Mouse (Mus musculus): ENCODE data around the gene Hist1h2be. TPM values are rescaled to one million over a fixed set of nuclear protein-coding genes. Genes with fewer than 3 reads are reported as not detected.
A peak's percentile ranks its signal among the peaks of the same experiment; 100 is the strongest.

Hist1h2be gene
- polyA plus RNA-seq, 1 experiment from 2014 or later = 1.5 TPM

DNA sequence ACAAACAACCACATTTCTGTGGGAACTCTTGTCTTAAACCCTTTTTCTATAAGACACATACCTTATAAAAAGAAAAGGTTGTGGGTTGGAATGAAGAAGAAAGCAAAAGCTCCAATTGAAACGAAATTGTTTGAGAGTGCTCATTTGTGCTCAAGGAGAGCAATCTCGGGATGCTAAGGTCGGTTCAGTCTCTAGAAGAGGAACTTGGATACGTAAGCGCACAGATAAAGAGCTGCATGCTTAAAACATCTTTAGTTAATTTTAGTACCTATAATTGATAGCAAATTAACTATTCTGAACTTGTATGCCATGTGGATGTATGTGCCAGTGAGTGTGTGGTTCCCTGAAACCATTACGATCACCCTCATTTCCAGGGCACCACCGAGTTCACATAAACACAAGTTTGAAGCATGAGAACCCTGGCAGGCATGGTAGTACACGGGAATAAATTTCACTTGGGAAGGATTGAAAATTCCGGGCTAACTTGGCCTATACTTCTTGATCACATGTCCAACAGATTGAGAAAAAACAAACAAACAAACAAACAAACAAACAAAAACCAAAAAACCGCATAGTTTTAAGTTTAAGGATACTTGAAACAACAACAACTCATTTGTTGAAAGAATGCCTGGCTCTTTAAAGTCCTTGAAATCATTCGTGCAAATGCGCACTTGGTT is 730 bp downstream of the Hist1h2be start:
- no peaks in the 10 kb centered on the region for H3K9me3 ChIP-seq (ENCODE audit: control insufficient read depth, low read length)
- peak overlapping the region; percentile 96 for H3K27ac ChIP-seq (replicated peaks; ENCODE audit: low read depth, low read length)
- H3K4me2 ChIP-seq (ENCODE audit: low read depth, low read length) = peak overlapping the region; percentile 94
- H3K4me3 ChIP-seq (ENCODE audit: low read depth, low read length) = peak overlapping the region; percentile 69
- ATAC-seq (ENCODE audit: low read depth) = no peak
- WGBS = 47% methylated on average over 12 of the region's 12 CpGs
- no peaks in the 10 kb centered on the region for H3K36me3 ChIP-seq (ENCODE audit: control insufficient read depth, insufficient read depth, low read length)
- peak overlapping the region; percentile 92 for H3K9ac ChIP-seq (ENCODE audit: low read depth, low read length)
- H3K27me3 ChIP-seq (replicated peaks; ENCODE audit: control insufficient read depth, insufficient read depth, low read length) = no peaks in the 10 kb centered on the region
- peaks cover 3% of the 10 kb centered on the region; the same call in 1 of the 2 replicates for H3K4me1 ChIP-seq (ENCODE audit: control insufficient read depth, insufficient read depth, low read length)
- no peak for DNase-seq (ENCODE audit: low spot score)

- WGBS = 90% methylated on average over 3 of the region's 3 CpGs
- H3K36me3 ChIP-seq (ENCODE audit: control insufficient read depth, insufficient read depth, low read length) = no peaks in the 10 kb centered on the region
- no peaks in the 10 kb centered on the region for H3K4me1 ChIP-seq (ENCODE audit: control insufficient read depth, insufficient read depth, low read length)
- H3K9me3 ChIP-seq (ENCODE audit: control insufficient read depth, low read length) = no peaks in the 10 kb centered on the region
- no peak overlapping the region for H3K9ac ChIP-seq (ENCODE audit: low read depth, low read length)
- H3K4me2 ChIP-seq (ENCODE audit: low read depth, low read length) = no peak overlapping the region
- ATAC-seq (ENCODE audit: low read depth) (no peak), DNase-seq (ENCODE audit: low spot score) (no peak)
- no peaks in the 10 kb centered on the region for H3K27me3 ChIP-seq (replicated peaks; ENCODE audit: control insufficient read depth, insufficient read depth, low read length)
- H3K27ac ChIP-seq (replicated peaks; ENCODE audit: low read depth, low read length) = no peak overlapping the region
- H3K4me3 ChIP-seq (ENCODE audit: low read depth, low read length) = no peak overlapping the region
These were observed 9.3 kb downstream of the Hist1h2be start for GRCm38 (mm10) chr13:23611638-23612037.

GRCm38 (mm10) chr13:23610393-23610792 is 10.5 kb downstream of the Hist1h2be start:
- no peak overlapping the region for H3K4me2 ChIP-seq (ENCODE audit: low read depth, low read length)
- WGBS = 71% methylated on average over 2 of the region's 2 CpGs

GRCm38 (mm10) chr13:23609844-23610243 is 11.1 kb downstream of the Hist1h2be start:
- H3K9ac ChIP-seq (ENCODE audit: low read depth, low read length) = no peak overlapping the region
- no peaks in the 10 kb centered on the region for H3K9me3 ChIP-seq (ENCODE audit: control insufficient read depth, low read length)
- no peaks in the 10 kb centered on the region for H3K27me3 ChIP-seq (replicated peaks; ENCODE audit: control insufficient read depth, insufficient read depth, low read length)
- ATAC-seq (ENCODE audit: low read depth) (no peak), DNase-seq (ENCODE audit: low spot score) (no peak)
- no peaks in the 10 kb centered on the region for H3K4me1 ChIP-seq (ENCODE audit: control insufficient read depth, insufficient read depth, low read length)
- no peaks in the 10 kb centered on the region for H3K36me3 ChIP-seq (ENCODE audit: control insufficient read depth, insufficient read depth, low read length)
- H3K4me2 ChIP-seq (ENCODE audit: low read depth, low read length) = no peak overlapping the region
- no peak overlapping the region for H3K4me3 ChIP-seq (ENCODE audit: low read depth, low read length)
- H3K27ac ChIP-seq (replicated peaks; ENCODE audit: low read depth, low read length) = no peak overlapping the region

More at GRCm38 (mm10) chr13:23610393-23610792, 10.5 kb downstream of the Hist1h2be start:
- DNase-seq (ENCODE audit: low spot score) (no peak), ATAC-seq (ENCODE audit: low read depth) (no peak)
- Histone ChIP-seq H3K27me3 (replicated peaks; ENCODE audit: control insufficient read depth, insufficient read depth, low read length) (no peaks in the 10 kb centered on the region), H3K36me3 (ENCODE audit: control insufficient read depth, insufficient read depth, low read length) (no peaks in the 10 kb centered on the region), H3K9ac (ENCODE audit: low read depth, low read length) (no peak overlapping the region), H3K4me3 (ENCODE audit: low read depth, low read length) (no peak overlapping the region), H3K27ac (replicated peaks; ENCODE audit: low read depth, low read length) (no peak overlapping the region), H3K9me3 (ENCODE audit: control insufficient read depth, low read length) (no peaks in the 10 kb centered on the region), H3K4me1 (ENCODE audit: control insufficient read depth, insufficient read depth, low read length) (no peaks in the 10 kb centered on the region)

- ATAC-seq (ENCODE audit: low read depth) = no peak
- no peak overlapping the region for H3K27ac ChIP-seq (replicated peaks; ENCODE audit: low read depth, low read length)
- no peak for DNase-seq (ENCODE audit: low spot score)
- no peak overlapping the region for H3K9ac ChIP-seq (ENCODE audit: low read depth, low read length)
- H3K4me1 ChIP-seq (ENCODE audit: control insufficient read depth, insufficient read depth, low read length) = no peaks in the 10 kb centered on the region
- no peak overlapping the region for H3K4me2 ChIP-seq (ENCODE audit: low read depth, low read length)
- H3K4me3 ChIP-seq (ENCODE audit: low read depth, low read length) = no peak overlapping the region
- 89% methylated on average over 4 of the region's 4 CpGs for WGBS
- no peaks in the 10 kb centered on the region for H3K36me3 ChIP-seq (ENCODE audit: control insufficient read depth, insufficient read depth, low read length)
- no peaks in the 10 kb centered on the region for H3K9me3 ChIP-seq (ENCODE audit: control insufficient read depth, low read length)
- H3K27me3 ChIP-seq (replicated peaks; ENCODE audit: control insufficient read depth, insufficient read depth, low read length) = no peaks in the 10 kb centered on the region
These were observed 11.7 kb downstream of the Hist1h2be start for GRCm38 (mm10) chr13:23609209-23609608.

GRCm38 (mm10) chr13:23605052-23605451 is 15.9 kb downstream of the Hist1h2be start:
- DNase-seq (ENCODE audit: low spot score) (no peak), ATAC-seq (ENCODE audit: low read depth) (no peak)
- Histone ChIP-seq H3K9ac (ENCODE audit: low read depth, low read length) (no peak overlapping the region), H3K27ac (replicated peaks; ENCODE audit: low read depth, low read length) (no peak overlapping the region), H3K4me2 (ENCODE audit: low read depth, low read length) (no peak overlapping the region), H3K4me3 (ENCODE audit: low read depth, low read length) (no peak overlapping the region), H3K27me3 (replicated peaks; ENCODE audit: control insufficient read depth, insufficient read depth, low read length) (no peaks in the 10 kb centered on the region), H3K9me3 (ENCODE audit: control insufficient read depth, low read length) (no peaks in the 10 kb centered on the region), H3K4me1 (ENCODE audit: control insufficient read depth, insufficient read depth, low read length) (no peaks in the 10 kb centered on the region), H3K36me3 (ENCODE audit: control insufficient read depth, insufficient read depth, low read length) (no peaks in the 10 kb centered on the region)
- 86% methylated on average over 3 of the region's 3 CpGs for WGBS

DNA sequence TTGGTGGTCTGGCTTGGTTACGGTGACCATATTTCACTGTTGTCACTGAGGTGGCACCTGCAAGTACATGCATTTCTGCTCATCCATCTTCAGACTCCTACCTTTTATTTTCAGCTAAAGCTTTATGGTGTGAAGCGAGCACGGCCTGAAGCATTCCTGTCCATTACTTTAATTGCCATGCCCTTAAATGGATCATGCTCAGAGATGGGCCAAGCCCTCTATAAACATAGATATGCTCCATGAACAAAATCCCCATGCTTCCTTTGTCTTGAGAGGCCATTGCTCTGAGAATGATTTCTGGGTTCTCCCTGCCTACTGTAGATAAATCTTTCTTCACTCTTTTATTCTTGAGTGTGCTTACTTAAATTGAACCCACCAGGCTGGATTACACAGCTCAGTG is 16.5 kb downstream of the Hist1h2be start:
- H3K9ac ChIP-seq (ENCODE audit: low read depth, low read length) = no peak overlapping the region
- no peaks in the 10 kb centered on the region for H3K27me3 ChIP-seq (replicated peaks; ENCODE audit: control insufficient read depth, insufficient read depth, low read length)
- H3K4me1 ChIP-seq (ENCODE audit: control insufficient read depth, insufficient read depth, low read length) = no peaks in the 10 kb centered on the region
- ATAC-seq (ENCODE audit: low read depth) (no peak), DNase-seq (ENCODE audit: low spot score) (no peak)
- no peaks in the 10 kb centered on the region for H3K36me3 ChIP-seq (ENCODE audit: control insufficient read depth, insufficient read depth, low read length)
- H3K27ac ChIP-seq (replicated peaks; ENCODE audit: low read depth, low read length) = no peak overlapping the region
- H3K4me3 ChIP-seq (ENCODE audit: low read depth, low read length) = no peak overlapping the region
- no peak overlapping the region for H3K4me2 ChIP-seq (ENCODE audit: low read depth, low read length)
- WGBS = 88% methylated on average over 3 of the region's 3 CpGs
- no peaks in the 10 kb centered on the region for H3K9me3 ChIP-seq (ENCODE audit: control insufficient read depth, low read length)

DNA sequence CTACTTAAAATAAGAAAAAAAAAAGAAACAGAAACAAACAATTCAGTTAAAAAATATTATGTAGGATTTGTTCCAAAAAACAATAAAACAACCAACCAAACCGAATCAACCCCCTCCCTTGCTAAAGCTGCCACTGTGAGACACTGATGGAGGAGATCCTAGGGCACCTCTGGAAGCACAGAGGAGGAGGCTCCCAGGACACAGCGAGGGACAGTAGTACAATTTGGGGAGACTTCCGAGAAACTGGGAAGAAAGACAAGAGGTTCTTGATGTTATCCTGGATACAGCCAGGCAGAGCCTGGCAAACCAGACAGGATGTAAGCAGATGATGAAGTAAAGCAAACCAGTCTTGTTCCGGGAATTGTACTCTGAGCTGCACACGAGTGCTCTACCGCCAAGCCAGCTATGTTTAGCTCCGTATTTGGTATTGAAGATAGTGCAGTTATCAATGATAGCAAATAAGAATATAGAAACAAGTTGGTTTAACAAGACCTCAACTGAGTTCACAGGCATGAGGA is 17.7 kb downstream of the Hist1h2be start:
- Histone ChIP-seq H3K4me1 (ENCODE audit: control insufficient read depth, insufficient read depth, low read length) (no peaks in the 10 kb centered on the region), H3K9me3 (ENCODE audit: control insufficient read depth, low read length) (no peaks in the 10 kb centered on the region), H3K4me3 (ENCODE audit: low read depth, low read length) (no peak overlapping the region), H3K36me3 (ENCODE audit: control insufficient read depth, insufficient read depth, low read length) (no peaks in the 10 kb centered on the region), H3K27ac (replicated peaks; ENCODE audit: low read depth, low read length) (no peak overlapping the region), H3K4me2 (ENCODE audit: low read depth, low read length) (no peak overlapping the region), H3K9ac (ENCODE audit: low read depth, low read length) (no peak overlapping the region), H3K27me3 (replicated peaks; ENCODE audit: control insufficient read depth, insufficient read depth, low read length) (no peaks in the 10 kb centered on the region)
- 82% methylated on average over 7 of the region's 7 CpGs for WGBS
- ATAC-seq (ENCODE audit: low read depth) = no peak
- no peak for DNase-seq (ENCODE audit: low spot score)

GRCm38 (mm10) chr13:23597957-23598356 is 23.0 kb downstream of the Hist1h2be start:
- no peak overlapping the region for H3K4me3 ChIP-seq (ENCODE audit: low read depth, low read length)
- DNase-seq (ENCODE audit: low spot score) (peak; percentile 82), ATAC-seq (ENCODE audit: low read depth) (no peak)
- no peaks in the 10 kb centered on the region for H3K4me1 ChIP-seq (ENCODE audit: control insufficient read depth, insufficient read depth, low read length)
- no peaks in the 10 kb centered on the region for H3K36me3 ChIP-seq (ENCODE audit: control insufficient read depth, insufficient read depth, low read length)
- H3K9ac ChIP-seq (ENCODE audit: low read depth, low read length) = no peak overlapping the region
- no peak overlapping the region for H3K4me2 ChIP-seq (ENCODE audit: low read depth, low read length)
- H3K27ac ChIP-seq (replicated peaks; ENCODE audit: low read depth, low read length) = no peak overlapping the region
- WGBS = 6% methylated on average over 9 of the region's 9 CpGs
- H3K9me3 ChIP-seq (ENCODE audit: control insufficient read depth, low read length) = no peaks in the 10 kb centered on the region
- no peaks in the 10 kb centered on the region for H3K27me3 ChIP-seq (replicated peaks; ENCODE audit: control insufficient read depth, insufficient read depth, low read length)

All from embryonic facial prominence, embryonic 14.5 days (tissue).